Comparison of ENCODE assay signal across 23 mouse cellular contexts in the genomic region with DNA sequence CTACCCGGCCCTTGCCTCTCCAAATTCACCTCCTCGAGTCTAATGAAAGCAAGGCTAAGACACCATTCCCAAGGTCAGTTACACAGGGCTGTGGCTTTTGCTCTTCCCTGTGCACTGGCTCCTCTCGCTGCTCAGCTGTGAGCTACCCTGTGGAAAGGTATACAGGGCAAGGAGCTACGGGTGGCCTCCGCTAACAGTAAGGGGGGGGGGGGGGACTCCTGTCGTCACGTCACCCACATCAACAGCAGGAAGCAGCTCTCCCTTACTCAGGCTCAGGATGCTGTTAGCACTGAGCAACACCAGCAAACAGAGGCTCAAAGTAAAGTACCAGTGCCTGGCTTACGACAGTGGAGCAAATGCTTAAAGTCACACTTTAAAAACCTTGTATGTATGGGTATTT. TPM values are rescaled to one million over a fixed set of nuclear protein-coding genes. Genes with fewer than 3 reads are reported as not detected.
DNase-seq lines count a peak whose midpoint lies in the region; ATAC-seq and TF ChIP-seq lines count a peak whose summit lies in the region.
"Had no signal": no experiment of that assay in that cellular context is flagged by ENCODE, and none has a peak within 500 bp of the region (broad histone marks: within the 10 kb centered on the region; RNA-seq: fewer than 3 reads in every experiment).

No protein-coding gene starts in this region.

- WGBS in liver, postnatal 0 days (ENCODE audit: insufficient replicate concordance): 54% methylated on average over 8 of the region's 8 CpGs
- WGBS in hindbrain, embryonic 10.5 days: 88% methylated on average over 8 of the region's 8 CpGs

- TF ChIP-seq CTCF in liver, postnatal 0 days (IDR thresholded peaks at IDR 0.05; ENCODE audit: low read depth): no peak

- no peak overlapping the region for H3K9ac ChIP-seq in liver, postnatal 0 days (replicated peaks)
- H3K9ac ChIP-seq: embryonic facial prominence, embryonic 12.5 days; forebrain, embryonic 13.5 days; forebrain, embryonic 15.5 days; forebrain, postnatal 0 days had no signal

- H3K36me3 ChIP-seq in liver, postnatal 0 days (replicated peaks; ENCODE audit: insufficient read depth, low read length): peaks cover 22% of the 10 kb centered on the region
- no peaks in the 10 kb centered on the region for H3K36me3 ChIP-seq in hindbrain, embryonic 10.5 days
- H3K36me3 ChIP-seq: embryonic facial prominence, embryonic 12.5 days; forebrain, embryonic 15.5 days; G1E had no signal

- no peak for ATAC-seq in liver, postnatal 0 days
- ATAC-seq: forebrain, embryonic 13.5 days; forebrain, embryonic 15.5 days; forebrain, postnatal 0 days; Patski had no signal

- H3K4me2 ChIP-seq in liver, postnatal 0 days (ENCODE audit: low read depth, low read length): no peak overlapping the region
- H3K4me2 ChIP-seq: embryonic facial prominence, embryonic 12.5 days; forebrain, embryonic 13.5 days; forebrain, embryonic 15.5 days had no signal

- H3K9me3 ChIP-seq in liver, postnatal 0 days (ENCODE audit: low read length): no peaks in the 10 kb centered on the region
- H3K9me3 ChIP-seq in hindbrain, embryonic 10.5 days: no peaks in the 10 kb centered on the region
- H3K9me3 ChIP-seq: embryonic facial prominence, embryonic 10.5 days; embryonic facial prominence, embryonic 12.5 days; forebrain, embryonic 13.5 days; forebrain, embryonic 15.5 days; G1E had no signal

- no peak for DNase-seq in liver, postnatal 0 days
- DNase-seq in liver: no peak
- peak; percentile 57 for DNase-seq in CD4-positive helper T cell, adult 2 months (ENCODE audit: low read depth, low spot score)
- DNase-seq in T-cell, adult 2 months (ENCODE audit: low spot score): peak; percentile 28
- DNase-seq in naive thymus-derived CD4-positive, alpha-beta T cell, adult 2 months (ENCODE audit: low read depth): peak; percentile 77
- DNase-seq in cerebellum, adult 9-11 months: no peak
- DNase-seq in hindbrain, embryonic 10.5 days (ENCODE audit: low spot score): no peak
- DNase-seq: adrenal gland, adult 2 months; adrenal gland, postnatal 10 days; adrenal gland, postnatal 25 days; cerebellum, adult 11 months; cerebellum, adult 18-20 months; cerebellum, adult 8-10 months; cerebellum, postnatal 10 days; cerebellum, postnatal 25 days; forebrain, postnatal 0 days had no signal

- H3K27me3 ChIP-seq in liver, postnatal 0 days (ENCODE audit: insufficient read depth, low read length): no peaks in the 10 kb centered on the region
- no peaks in the 10 kb centered on the region for H3K27me3 ChIP-seq in hindbrain, embryonic 10.5 days (ENCODE audit: insufficient read depth, poor library complexity, severe bottlenecking)
- H3K27me3 ChIP-seq: CH12.LX; embryonic facial prominence, embryonic 12.5 days; forebrain, embryonic 13.5 days; forebrain, embryonic 15.5 days; Patski had no signal

- peaks cover 23% of the 10 kb centered on the region for H3K4me1 ChIP-seq in liver, postnatal 0 days (ENCODE audit: insufficient read depth)
- H3K4me1 ChIP-seq in hindbrain, embryonic 10.5 days (replicated peaks): peaks cover 28% of the 10 kb centered on the region

- TF ChIP-seq EP300 in liver, postnatal 0 days (IDR thresholded peaks at IDR 0.05; ENCODE audit: low read depth): no peak

- peak overlapping the region; percentile 11; the same call in 1 of the 2 replicates for H3K27ac ChIP-seq in liver, postnatal 0 days (ENCODE audit: low read depth)
- no peak overlapping the region for H3K27ac ChIP-seq in hindbrain, embryonic 10.5 days
- H3K27ac ChIP-seq: embryonic facial prominence, embryonic 10.5 days; embryonic facial prominence, embryonic 12.5 days; forebrain, embryonic 13.5 days; forebrain, embryonic 15.5 days had no signal

- no peak overlapping the region for H3K4me3 ChIP-seq in liver, postnatal 0 days (ENCODE audit: low read depth, low read length)
- H3K4me3 ChIP-seq in hindbrain, embryonic 10.5 days: no peak overlapping the region
- H3K4me3 ChIP-seq: embryonic facial prominence, embryonic 10.5 days; embryonic facial prominence, embryonic 12.5 days; forebrain, embryonic 13.5 days; forebrain, embryonic 15.5 days had no signal

RNA-seq across cellular contexts. Expression of a gene that starts 11.8 kb away (rescaled TPM):
- polyA plus RNA-seq in liver, postnatal 0 days (2015; fragmentation: Nextera tagmentation; extraction: Ambion mirVana): 9.4 and 11.9 TPM in 2 replicates
- 10.9 and 12.8 TPM in 2 replicates for polyA plus RNA-seq in hindbrain, embryonic 10.5 days (2016; fragmentation: Nextera tagmentation; extraction: Ambion mirVana)

RNA-seq across cellular contexts. Expression of a gene that starts 29.8 kb away (rescaled TPM):
- polyA plus RNA-seq in liver, postnatal 0 days (2015; fragmentation: Nextera tagmentation; extraction: Ambion mirVana): 226 and 249 TPM in 2 replicates
- 13.1 and 15.0 TPM in 2 replicates for polyA plus RNA-seq in hindbrain, embryonic 10.5 days (2016; fragmentation: Nextera tagmentation; extraction: Ambion mirVana)

Comparison
In these comparisons a context has a peak if more than half of its experiments do, and no peak if none do; other contexts are left out.
1. DNase-seq: peak in CD4-positive helper T cell, adult 2 months (single experiment), T-cell, adult 2 months (single experiment) and naive thymus-derived CD4-positive, alpha-beta T cell, adult 2 months (single experiment); none in liver, postnatal 0 days (single experiment), liver (single experiment), cerebellum, adult 9-11 months (single experiment) and hindbrain, embryonic 10.5 days (single experiment).
2. RNA of a gene that starts 29.8 kb away (polyA plus RNA-seq): 226 to 249 TPM in liver, postnatal 0 days; 13.1 to 15.0 TPM in hindbrain, embryonic 10.5 days; every median in the first group is over 10 times any median in the second.